In genomic region chr9:71498391-71499182, GRCm38 (mm10) we compare ENCODE assay signal across 13 mouse cellular contexts. TPM values are rescaled to one million over a fixed set of nuclear protein-coding genes. Genes with fewer than 3 reads are reported as not detected.
A peak's percentile ranks its signal among the peaks of the same experiment; 100 is the strongest.
DNase-seq lines count a peak whose midpoint lies in the region; ATAC-seq and TF ChIP-seq lines count a peak whose summit lies in the region.
"Had no signal": no experiment of that assay in that cellular context is flagged by ENCODE, and none has a peak within 500 bp of the region (broad histone marks: within the 10 kb centered on the region; RNA-seq: fewer than 3 reads in every experiment).

No protein-coding gene starts in this region.

- 53% methylated on average over 10 of the region's 10 CpGs for WGBS in intestine, embryonic 14.5 days
- 50% methylated on average over 10 of the region's 10 CpGs for WGBS in intestine, embryonic 16.5 days
- 15% methylated on average over 10 of the region's 10 CpGs for WGBS in kidney, postnatal 0 days

- no peaks in the 10 kb centered on the region for H3K36me3 ChIP-seq in intestine, embryonic 14.5 days (ENCODE audit: control insufficient read depth, insufficient read depth, low read length)
- no peaks in the 10 kb centered on the region for H3K36me3 ChIP-seq in intestine, embryonic 16.5 days (ENCODE audit: control insufficient read depth, insufficient read depth, low read length)
- no peaks in the 10 kb centered on the region for H3K36me3 ChIP-seq in kidney, postnatal 0 days (ENCODE audit: insufficient read depth, low read length)

- H3K4me3 ChIP-seq in intestine, embryonic 14.5 days (ENCODE audit: low read depth, low read length) = no peak overlapping the region
- H3K4me3 ChIP-seq in intestine, embryonic 16.5 days (ENCODE audit: low read length) = no peak overlapping the region
- no peak overlapping the region for H3K4me3 ChIP-seq in kidney, postnatal 0 days (replicated peaks; ENCODE audit: low read depth, low read length)
- H3K4me3 ChIP-seq: gastrocnemius, adult 2 months had no signal

- no peak for ATAC-seq in intestine, embryonic 14.5 days (replicated peaks; ENCODE audit: low FRiP score, low TSS enrichment, low read depth)
- ATAC-seq in intestine, embryonic 16.5 days = no peak
- no peak for ATAC-seq in kidney, postnatal 0 days (replicated peaks; ENCODE audit: low FRiP score, low read depth)
- ATAC-seq: CD4-positive, CD25-positive, alpha-beta regulatory T cell, adult 4 months had no signal

- no peaks in the 10 kb centered on the region for H3K27me3 ChIP-seq in intestine, embryonic 14.5 days (replicated peaks; ENCODE audit: control insufficient read depth, insufficient read depth, low read length)
- no peaks in the 10 kb centered on the region for H3K27me3 ChIP-seq in intestine, embryonic 16.5 days (replicated peaks; ENCODE audit: control insufficient read depth, insufficient read depth, low read length)
- H3K27me3 ChIP-seq in kidney, postnatal 0 days (ENCODE audit: insufficient read depth, low read length) = no peaks in the 10 kb centered on the region

- no peaks in the 10 kb centered on the region for H3K4me1 ChIP-seq in intestine, embryonic 14.5 days (replicated peaks; ENCODE audit: control insufficient read depth, insufficient read depth, low read length)
- no peaks in the 10 kb centered on the region for H3K4me1 ChIP-seq in intestine, embryonic 16.5 days (ENCODE audit: control insufficient read depth, insufficient read depth, low read length)
- no peaks in the 10 kb centered on the region; the same call in 1 of the 2 replicates for H3K4me1 ChIP-seq in kidney, postnatal 0 days (replicated peaks; ENCODE audit: insufficient read depth, low read length)

- DNase-seq in intestine, embryonic 14.5 days (ENCODE audit: low spot score) = no peak
- peak; percentile 26 to 44 for DNase-seq in right cerebral cortex, adult 2 months (ENCODE audit: low spot score in 2 of 2)
- DNase-seq in right cerebral cortex, postnatal 4 days = no peak
- DNase-seq in kidney, postnatal 0 days (ENCODE audit: low spot score) = peak; percentile 93
- DNase-seq in gastrocnemius, postnatal 25 days = no peak
- DNase-seq in spleen, adult 12 weeks (ENCODE audit: low spot score) = no peak
- DNase-seq in cerebellum, postnatal 14 days = no peak
- DNase-seq: cerebellum, adult 9-10 months; gastrocnemius, adult 2 months had no signal

- TF ChIP-seq CTCF in kidney, postnatal 0 days (IDR thresholded peaks at IDR 0.05; ENCODE audit: low read depth) = no peak; the same call in 1 of the 2 replicates

- H3K27ac ChIP-seq in intestine, embryonic 14.5 days (ENCODE audit: low read depth) = no peak overlapping the region
- no peak overlapping the region for H3K27ac ChIP-seq in intestine, embryonic 16.5 days (ENCODE audit: low read length)
- peak overlapping the region; percentile 15; the same call in 1 of the 2 replicates for H3K27ac ChIP-seq in kidney, postnatal 0 days
- H3K27ac ChIP-seq: gastrocnemius, adult 2 months; hindbrain, embryonic 14.5 days; liver, embryonic 14.5 days had no signal

- 0 out of 2 replicates have a peak overlapping the region, but pooled peaks have one; percentile 8 for H3K4me2 ChIP-seq in intestine, embryonic 14.5 days (ENCODE audit: low read length)
- no peak overlapping the region for H3K4me2 ChIP-seq in intestine, embryonic 16.5 days (ENCODE audit: low read depth, low read length)
- H3K4me2 ChIP-seq in kidney, postnatal 0 days (ENCODE audit: low read length) = no peak overlapping the region
- H3K4me2 ChIP-seq: hindbrain, embryonic 14.5 days had no signal

- H3K9me3 ChIP-seq in intestine, embryonic 14.5 days (ENCODE audit: control insufficient read depth, low read length) = no peaks in the 10 kb centered on the region
- no peaks in the 10 kb centered on the region for H3K9me3 ChIP-seq in intestine, embryonic 16.5 days (ENCODE audit: control insufficient read depth, low read length)
- no peaks in the 10 kb centered on the region for H3K9me3 ChIP-seq in kidney, postnatal 0 days (replicated peaks; ENCODE audit: low read length)

- H3K9ac ChIP-seq in intestine, embryonic 14.5 days (ENCODE audit: low read length) = no peak overlapping the region
- no peak overlapping the region for H3K9ac ChIP-seq in intestine, embryonic 16.5 days (ENCODE audit: low read depth, low read length)
- no peak overlapping the region for H3K9ac ChIP-seq in kidney, postnatal 0 days (ENCODE audit: low read depth, low read length)
- H3K9ac ChIP-seq: hindbrain, embryonic 14.5 days; liver, embryonic 14.5 days had no signal

RNA-seq across cellular contexts. Expression of gene Polr2m, which starts 12.9 kb away (rescaled TPM):
- 307 and 327 TPM in 2 replicates for polyA plus RNA-seq in intestine, embryonic 14.5 days (2014; fragmentation: Nextera tagmentation; extraction: Ambion mirVana)
- 280 and 300 TPM in 2 replicates for polyA plus RNA-seq in intestine, embryonic 16.5 days (2015; fragmentation: Nextera tagmentation; extraction: Ambion mirVana)
- polyA plus RNA-seq in kidney, postnatal 0 days (2015; fragmentation: Nextera tagmentation; extraction: Ambion mirVana) = 324 and 337 TPM in 2 replicates
- 100 to 1,000 TPM; 204 to 213 TPM for total RNA-seq in gastrocnemius, postnatal 25 days (2021)

Comparison
In these comparisons a context has a peak if more than half of its experiments do, and no peak if none do; other contexts are left out.
1. DNase-seq: peak in right cerebral cortex, adult 2 months (2 of 2) and kidney, postnatal 0 days (single experiment); none in intestine, embryonic 14.5 days (single experiment), right cerebral cortex, postnatal 4 days (single experiment), gastrocnemius, postnatal 25 days (single experiment), spleen, adult 12 weeks (single experiment) and cerebellum, postnatal 14 days (0 of 2).